Mouse (Mus musculus) layer of hippocampus, postnatal 14 days (tissue): ENCODE data around the gene Epdr1. TPM values are rescaled to one million over a fixed set of nuclear protein-coding genes. Genes with fewer than 3 reads are reported as not detected.

Experiments
- DNase-seq, 2 experiments: peaks; one replicate each; pipeline ENCODE4 v3.0.0; 2021 to 2022; ENCODE audit warnings: low spot score in 2 of 2, mixed read lengths in 1 of 2
- long read RNA-seq, 2 experiments: library from polyadenylated mRNA; stranded (forward); transcript quantifications; one replicate each; pipeline ENCODE4 v2.0.0; 2021
- total RNA-seq, 2 experiments: library from RNA; stranded (reverse); gene quantifications; 2 replicates each; pipeline ENCODE4 v1.2.3; 2021

Gene Epdr1
- total RNA-seq = 10 to 100 TPM; 55.7 to 59.2 TPM
- long read RNA-seq, experiment 1, transcript Epdr1-201 (3 exons, 2,363 nt) = major isoform, 133 of 143 reads
- long read RNA-seq, experiment 1, partial matches to known transcripts = 2 of 143 reads
- long read RNA-seq, experiment 1, other reads (novel, unspliced or antisense) = 5 of 143 reads
- long read RNA-seq, experiment 2, transcript Epdr1-201 (3 exons, 2,363 nt) = major isoform, 177 of 189 reads
- long read RNA-seq, experiment 2, partial matches to known transcripts = 1 of 189 reads
- long read RNA-seq, experiment 2, other reads (novel, unspliced or antisense) = 11 of 189 reads

DNA sequence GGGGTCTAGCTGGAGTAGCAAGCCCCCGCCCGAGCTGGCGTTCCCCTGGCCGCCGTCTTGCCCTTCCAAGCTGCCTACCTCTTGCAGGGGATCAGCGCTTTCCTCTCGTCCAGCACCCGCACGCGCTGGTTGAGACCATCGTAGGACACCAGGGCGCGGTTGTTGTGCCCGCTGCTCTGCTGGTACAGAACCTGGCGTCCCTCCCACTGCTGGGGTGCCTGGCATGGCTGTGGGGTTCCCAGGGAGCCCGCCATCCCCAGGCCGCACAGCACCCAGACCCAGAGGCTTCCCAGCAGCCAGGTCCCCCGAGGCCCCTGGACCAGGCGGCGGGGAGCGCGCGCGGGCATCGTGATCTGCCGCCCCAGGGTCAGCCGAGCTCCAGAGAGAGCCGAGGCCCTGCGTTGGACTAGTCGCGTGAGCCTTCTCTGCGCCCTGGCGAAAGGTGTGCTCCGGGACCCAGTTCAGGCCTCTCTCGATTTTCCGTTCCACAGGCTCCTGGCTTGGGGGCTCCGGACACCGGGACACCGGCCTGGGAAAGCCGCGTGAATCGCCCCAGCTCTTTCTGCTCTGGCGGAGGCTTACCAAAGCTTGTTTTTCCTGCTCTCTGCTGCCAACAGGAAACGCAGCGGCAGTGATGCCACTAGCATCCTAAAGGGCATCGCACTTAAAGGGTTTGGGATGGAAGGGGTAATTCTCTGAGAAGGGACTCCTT, at the start of gene Epdr1:
Epdr1 (minus strand) TSS at position 712 of the 712 bp plus-strand sequence.
- DNase-seq = peak; percentile 78 to 79

DNA sequence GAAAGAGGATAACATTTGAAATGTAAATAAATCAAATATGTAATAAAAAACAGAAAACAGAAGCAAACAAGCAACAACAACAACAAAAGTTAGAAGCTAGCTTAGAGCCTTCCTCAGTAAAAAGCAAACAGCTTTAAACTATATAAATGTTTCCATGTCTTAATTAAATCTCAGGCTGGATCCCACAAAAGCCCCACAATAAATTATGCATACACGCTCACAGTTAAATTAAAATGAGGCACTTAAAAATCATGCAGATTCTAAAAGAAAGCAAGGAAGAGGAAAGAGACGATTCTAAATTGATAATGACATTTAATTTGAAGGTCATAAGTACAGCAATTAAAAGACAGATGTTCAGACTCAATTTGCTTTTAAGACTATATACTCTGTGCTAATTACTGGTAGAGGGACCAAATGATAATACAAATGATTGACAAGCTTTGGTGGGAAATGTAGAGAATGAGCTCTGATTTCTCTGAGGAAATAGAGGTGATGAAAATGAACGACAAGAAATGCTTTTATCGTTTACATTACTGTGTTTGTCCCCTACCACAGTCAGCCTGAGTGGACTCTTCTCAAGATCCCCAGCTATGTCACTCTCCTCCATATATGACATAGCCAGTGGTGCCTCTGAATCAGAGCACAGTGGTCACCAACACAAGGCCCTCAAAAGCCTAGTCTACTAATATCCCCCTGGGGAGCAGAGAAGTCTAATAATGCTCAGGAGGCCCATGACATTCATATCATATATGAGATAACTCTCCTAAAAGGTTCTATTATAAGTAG, 48.8 kb upstream of the Epdr1 start:
- DNase-seq = no peak

- no peak for DNase-seq
Measured at GRCm38 (mm10) chr13:19652405-19652804, 32.7 kb upstream of the Epdr1 start.

DNA sequence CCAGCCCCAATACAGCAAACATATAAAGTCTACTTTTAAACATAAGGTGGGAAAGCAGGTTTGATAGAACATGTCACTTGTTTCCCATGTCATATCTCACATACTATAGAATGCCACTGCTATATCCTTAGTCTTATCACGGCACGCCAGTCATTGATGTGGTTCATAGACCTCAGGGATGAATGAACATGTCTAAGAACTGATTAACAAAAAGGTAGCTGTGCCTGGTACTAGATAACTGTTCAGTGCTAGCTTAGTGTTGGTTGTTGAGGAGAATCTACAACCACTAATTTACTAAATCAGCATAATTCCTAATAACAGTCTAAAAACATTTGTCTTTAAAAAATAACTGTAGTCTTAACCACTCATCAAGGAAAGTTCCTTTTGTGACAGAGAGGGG, 30.1 kb upstream of the Epdr1 start:
- no peak for DNase-seq

GRCm38 (mm10) chr13:19644225-19644624, 24.5 kb upstream of the Epdr1 start:
- DNase-seq = no peak

GRCm38 (mm10) chr13:19643519-19643918, 23.8 kb upstream of the Epdr1 start:
- DNase-seq = no peak

GRCm38 (mm10) chr13:19640203-19640851, 20.6 kb upstream of the Epdr1 start:
- peak in 1 of 2 experiments; percentile 49 for DNase-seq

GRCm38 (mm10) chr13:19636131-19636530, 16.4 kb upstream of the Epdr1 start:
- no peak for DNase-seq

DNA sequence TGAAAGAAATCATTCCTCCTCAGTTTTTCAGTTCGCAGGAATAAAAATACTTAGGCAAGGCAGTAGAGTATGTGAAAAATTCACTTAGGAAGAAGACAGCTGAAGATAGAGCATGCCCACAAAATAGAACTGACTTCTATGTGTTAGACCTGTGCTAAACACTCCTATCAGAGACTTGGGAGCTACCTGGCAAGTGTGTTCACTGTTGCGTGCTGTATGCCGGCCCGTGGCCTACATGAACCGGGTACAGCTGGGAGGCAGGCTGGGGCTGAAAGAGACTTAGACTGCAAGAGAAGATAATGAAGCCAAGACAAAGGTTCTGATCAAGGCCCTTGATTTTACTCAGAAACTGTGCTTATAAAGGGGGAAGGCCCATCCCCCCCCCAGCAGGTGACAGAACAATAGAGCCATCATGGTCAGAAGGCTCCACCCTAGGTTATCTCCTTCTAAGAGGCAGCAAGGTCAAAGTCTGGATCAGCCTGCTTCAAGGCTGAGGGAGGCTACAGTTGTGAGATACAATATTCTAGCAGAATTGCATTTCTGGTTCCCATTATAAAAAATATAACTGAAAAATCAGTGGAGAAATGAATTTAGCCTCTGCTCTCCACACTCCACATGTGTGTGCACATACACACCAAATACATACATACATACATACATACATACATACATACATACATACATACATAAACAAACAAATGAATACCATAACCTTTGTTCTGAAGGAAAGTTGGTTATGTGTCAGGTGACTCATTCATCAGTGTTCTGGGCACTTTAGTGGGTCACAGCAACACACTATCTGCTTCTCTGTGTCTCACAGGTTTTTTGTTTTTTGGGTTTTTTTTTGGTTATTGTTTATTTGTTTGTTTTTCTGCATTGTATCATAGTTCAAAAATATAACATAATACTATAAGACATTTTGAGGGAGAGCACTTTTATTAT, 11.3 kb upstream of the Epdr1 start:
- no peak for DNase-seq

- DNase-seq = no peak
Measured at GRCm38 (mm10) chr13:19626473-19626872, 6.7 kb upstream of the Epdr1 start.

- DNase-seq = no peak
Measured at GRCm38 (mm10) chr13:19624632-19625320, 5.0 kb upstream of the Epdr1 start.

- no peak for DNase-seq
Measured at GRCm38 (mm10) chr13:19623228-19623905, 3.6 kb upstream of the Epdr1 start.

GRCm38 (mm10) chr13:19622573-19623227, 3.0 kb upstream of the Epdr1 start, which contains the start of gene Sfrp4:
TSS of gene Sfrp4 (plus strand) at chr13:19623104.
- peak; percentile 29 to 40 for DNase-seq

DNA sequence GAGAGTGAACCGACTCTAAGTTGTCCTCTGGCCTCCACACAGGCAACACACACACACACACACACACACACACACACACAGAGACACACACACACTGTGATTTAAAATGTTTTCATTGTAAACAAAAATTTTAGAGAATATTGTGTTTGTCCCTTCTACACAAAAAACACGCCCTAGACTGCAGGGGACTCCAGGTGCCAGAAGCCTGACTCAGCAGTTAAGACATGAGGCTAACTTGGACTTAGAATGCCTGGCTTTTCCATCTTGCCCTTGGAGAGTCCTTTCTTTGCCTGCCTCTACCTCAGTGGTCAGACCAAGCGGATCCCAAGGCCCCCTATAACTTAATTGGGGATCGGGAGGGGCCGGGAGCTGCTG, 899 bp downstream of the Epdr1 start:
- DNase-seq = no peak

GRCm38 (mm10) chr13:19618081-19618480, 1.6 kb downstream of the Epdr1 start:
- DNase-seq = no peak

GRCm38 (mm10) chr13:19614311-19614710, 5.4 kb downstream of the Epdr1 start:
- no peak for DNase-seq

DNA sequence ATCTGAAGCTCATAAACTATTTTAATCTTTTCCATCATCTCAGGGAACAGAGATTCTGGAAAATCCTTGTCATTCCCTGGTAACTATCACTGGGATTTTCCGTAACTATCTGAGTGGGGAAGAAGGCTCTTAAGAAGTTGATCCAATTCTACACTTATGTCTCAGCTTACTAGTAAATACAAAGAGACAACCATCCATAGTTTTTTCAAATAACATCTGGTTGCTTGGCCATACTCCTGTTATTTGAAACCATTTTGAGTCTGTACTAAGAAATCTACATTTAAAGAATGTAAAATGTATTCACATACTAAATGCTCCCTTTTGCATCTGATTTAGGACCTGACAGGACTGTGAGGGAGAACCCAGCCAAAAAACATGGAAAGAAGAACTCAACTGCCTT, 6.3 kb downstream of the Epdr1 start:
- no peak for DNase-seq

DNA sequence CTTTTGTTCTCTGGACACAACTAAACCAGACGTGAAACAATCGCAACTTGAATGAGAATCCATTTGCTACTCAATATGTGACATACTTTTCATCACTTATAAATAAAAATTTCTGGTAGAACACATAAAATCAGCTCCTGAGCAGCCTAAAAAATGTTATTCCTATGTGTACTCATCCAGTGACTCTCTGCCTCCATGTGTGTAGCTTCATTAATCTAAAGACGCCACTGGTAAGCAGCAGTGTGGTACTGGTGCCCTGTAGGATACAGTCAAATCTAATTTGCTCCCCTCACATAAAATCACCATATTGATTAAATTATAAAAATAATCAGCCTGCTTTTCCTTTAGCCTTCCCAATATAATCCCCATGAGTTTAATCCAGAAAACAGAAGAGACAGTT, 6.8 kb downstream of the Epdr1 start:
- no peak for DNase-seq

- no peak for DNase-seq
Measured at GRCm38 (mm10) chr13:19612348-19612747, 7.4 kb downstream of the Epdr1 start.
